Mouse (Mus musculus): Measurements from ENCODE around the gene Cldn13.
A peak's percentile ranks its signal among the peaks of the same experiment; 100 is the strongest.

Gene Cldn13

DNA sequence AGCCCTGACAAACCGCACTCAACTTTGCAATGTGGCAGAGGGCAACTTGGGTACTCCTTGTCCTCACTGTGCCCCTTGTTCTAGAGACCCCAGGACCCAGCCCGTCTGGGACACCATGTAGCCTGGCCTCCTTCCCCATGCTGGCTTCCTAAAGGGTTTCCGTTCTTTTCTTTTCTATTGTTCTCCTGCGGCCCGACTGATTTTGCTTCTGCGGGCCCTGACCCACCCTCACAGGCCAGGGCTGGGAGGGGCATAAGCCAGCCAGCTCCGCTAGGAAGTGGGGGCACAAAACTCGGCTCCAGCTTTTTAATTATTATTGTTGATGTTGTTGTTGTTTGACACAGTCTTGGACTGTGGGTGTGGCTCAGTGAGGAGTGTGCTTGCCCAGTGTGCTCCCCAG is 23.8 kb downstream of the Cldn13 start:
- no peak for DNase-seq (ENCODE audit: low spot score)

GRCm38 (mm10) chr5:134890601-134891054 is 24.7 kb downstream of the Cldn13 start:
- DNase-seq (ENCODE audit: low spot score) = no peak

- DNase-seq (ENCODE audit: low spot score) = no peak
Measured at GRCm38 (mm10) chr5:134888505-134888904, 26.8 kb downstream of the Cldn13 start.

- no peak for DNase-seq (ENCODE audit: low spot score)
Measured at GRCm38 (mm10) chr5:134887447-134888335, 27.6 kb downstream of the Cldn13 start.

DNA sequence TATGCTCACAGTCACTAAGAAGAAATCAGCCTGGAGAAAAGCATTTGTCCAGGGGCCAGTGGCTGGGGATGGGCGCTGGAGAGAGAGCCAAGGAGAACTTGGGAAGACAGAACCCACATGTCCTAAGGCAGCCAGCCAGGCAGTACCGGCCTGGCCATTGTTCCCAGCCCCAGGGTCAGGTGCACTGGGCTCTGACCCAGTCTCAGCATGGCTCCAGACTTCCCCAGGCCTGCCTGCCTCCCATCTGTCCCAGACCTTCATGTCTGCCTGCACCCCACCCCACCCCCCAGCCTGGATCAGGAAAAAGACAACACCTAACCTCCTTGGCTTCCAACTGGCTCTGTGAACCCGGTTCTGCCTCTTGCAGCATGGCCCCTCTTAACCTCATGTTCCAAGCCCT is 32.2 kb downstream of the Cldn13 start:
- DNase-seq (ENCODE audit: low spot score) = peak; percentile 43

DNA sequence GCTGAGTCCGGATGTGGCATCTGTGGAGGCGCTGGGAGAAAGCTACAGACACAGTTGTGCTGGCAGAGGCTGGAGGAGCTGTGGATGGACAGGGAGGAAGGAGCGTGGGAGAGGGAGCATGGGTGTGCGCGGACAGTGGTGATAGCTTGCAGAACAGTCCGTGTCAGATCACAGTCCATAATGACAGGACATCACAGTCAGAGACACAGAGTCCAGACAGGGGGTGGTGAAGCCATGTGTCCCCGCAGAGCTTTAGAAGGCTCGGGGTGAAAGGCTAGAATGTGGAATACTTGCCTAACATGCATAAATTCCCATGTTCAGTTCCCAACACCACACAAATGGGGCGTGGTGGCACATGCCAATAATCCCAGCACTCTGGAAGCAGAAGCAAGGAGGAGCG is 38.5 kb downstream of the Cldn13 start:
- DNase-seq (ENCODE audit: low spot score) = no peak

DNA sequence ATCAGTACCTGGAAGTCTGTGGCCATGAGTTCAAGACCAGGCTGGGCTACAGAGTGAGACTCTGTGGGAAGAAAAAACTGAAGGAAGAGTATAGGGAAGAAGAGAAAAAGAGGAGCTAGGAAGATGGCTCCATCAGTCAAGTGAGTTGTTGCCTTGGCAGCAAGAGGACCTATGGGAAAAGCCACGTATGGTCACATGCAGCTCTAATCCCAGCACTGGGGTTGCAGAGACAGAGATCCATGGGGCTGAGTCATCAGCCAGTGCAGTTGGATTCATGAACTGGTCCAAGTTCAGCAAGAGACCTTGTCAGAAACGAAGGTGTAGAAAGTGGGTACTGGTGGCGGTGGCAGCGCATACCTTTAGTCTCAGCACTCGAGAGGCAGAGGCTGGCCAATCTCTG is 40.1 kb downstream of the Cldn13 start:
- no peak for DNase-seq (ENCODE audit: low spot score)

DNA sequence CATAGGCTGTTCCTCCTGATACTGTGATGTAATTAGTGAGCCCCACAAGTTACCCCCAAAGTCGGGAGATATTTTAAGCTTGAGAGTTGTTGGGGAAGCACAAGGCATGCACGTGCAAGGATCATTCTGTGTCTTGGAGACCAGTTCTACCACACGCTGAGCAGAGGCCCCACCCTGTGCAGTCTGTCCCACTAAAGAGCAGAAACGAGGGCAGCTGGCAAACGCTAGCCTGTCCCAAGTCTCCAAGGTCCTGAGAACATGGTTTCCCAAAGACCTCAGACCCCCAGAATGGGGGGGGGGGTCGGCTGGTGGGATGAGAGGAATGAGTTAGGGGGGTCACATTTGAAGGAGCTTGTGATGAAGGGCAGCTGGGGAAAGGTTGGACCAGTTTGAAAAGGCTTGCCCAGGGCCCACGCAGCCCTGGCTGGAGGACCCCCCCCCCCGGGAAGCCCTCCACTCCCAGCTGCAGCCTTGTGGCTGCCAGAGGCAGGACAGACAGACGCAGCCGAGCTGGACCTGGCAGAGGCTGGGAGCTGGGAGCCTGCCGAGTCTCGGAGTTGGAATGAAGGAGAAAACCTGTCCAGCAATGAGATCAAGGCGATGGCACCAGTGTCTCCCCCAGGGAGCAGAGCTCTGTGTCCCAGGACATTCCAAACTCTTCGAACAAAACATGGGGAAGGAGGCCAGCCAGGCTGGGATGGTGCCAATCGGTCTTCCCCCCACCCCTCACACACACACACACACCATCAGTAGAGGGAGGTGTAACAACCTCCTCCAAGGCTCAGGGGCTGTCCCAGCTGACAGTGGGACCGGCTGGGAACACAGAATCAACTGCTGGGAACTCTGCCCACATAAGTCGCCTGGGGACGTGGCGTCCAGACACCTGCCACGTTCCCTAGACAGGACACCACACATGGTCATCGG is 41.1 kb downstream of the Cldn13 start:
- DNase-seq (ENCODE audit: low spot score) = peak; percentile 77

DNA sequence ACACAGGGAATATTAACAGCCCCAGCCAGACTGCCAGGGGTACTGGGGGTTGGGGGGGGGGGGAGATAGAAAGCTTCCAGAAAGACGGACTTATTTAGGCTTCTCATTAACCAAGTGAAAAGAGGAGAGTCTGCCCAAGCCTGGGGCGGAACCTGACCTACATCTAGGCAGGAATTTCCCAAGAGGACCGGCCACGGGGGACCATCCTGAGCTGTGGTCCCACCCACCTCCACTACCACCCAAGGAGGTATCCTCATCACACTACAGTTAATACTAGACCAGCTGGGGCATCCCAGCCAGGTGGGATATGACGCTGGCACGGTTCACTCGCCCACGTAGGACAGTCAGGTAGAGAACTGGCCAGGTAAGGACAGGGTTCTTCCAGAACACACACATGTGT is 42.3 kb downstream of the Cldn13 start:
- no peak for DNase-seq (ENCODE audit: low spot score)

- no peak for DNase-seq (ENCODE audit: low spot score)
Measured at GRCm38 (mm10) chr5:134872597-134872996, 42.7 kb downstream of the Cldn13 start.

- no peak for DNase-seq (ENCODE audit: low spot score)
Measured at GRCm38 (mm10) chr5:134868506-134868905, 46.8 kb downstream of the Cldn13 start.

- DNase-seq (ENCODE audit: low spot score) = no peak
Measured at GRCm38 (mm10) chr5:134867320-134868144, 47.8 kb downstream of the Cldn13 start.

GRCm38 (mm10) chr5:134865158-134865557 is 50.2 kb downstream of the Cldn13 start:
- peak; percentile 19 for DNase-seq (ENCODE audit: low spot score)

All from testis, postnatal 14 days (tissue).